Mouse (Mus musculus) thymus, postnatal 0 days (tissue): ENCODE measurements around the gene Gm21767. TPM values are rescaled to one million over a fixed set of nuclear protein-coding genes. Genes with fewer than 3 reads are reported as not detected.
"Not testable (repeated sequence)": the region's sequence is repeated elsewhere in the genome, so short reads cannot be mapped to it uniquely, and the experiment has no call there.

ENCODE experiments used
- DNase-seq: peaks from one replicate; pipeline ENCODE4 v3.0.0-alpha.2; 2015; ENCODE audit warnings: low spot score
- polyA plus RNA-seq: library from polyadenylated mRNA; unstranded; fragments of >200 nt; fragmentation: Nextera tagmentation; extraction: Ambion mirVana; gene quantifications from 2 replicates; pipeline ENCODE4 v1.2.1, GENCODE M21; 2015

Gm21767 gene
- polyA plus RNA-seq = not detected in 2 replicates

GRCm38 (mm10) chrY:13941438-13941837 lies at the start of gene Gm21767:
TSS of gene Gm21767 (plus strand) at chrY:13941738.
- DNase-seq = not testable (repeated sequence)
